In genomic region chr17:29669936-29670335, GRCm38 (mm10) we compare ENCODE assay signal across 13 mouse cellular contexts. TPM values are rescaled to one million over a fixed set of nuclear protein-coding genes. Genes with fewer than 3 reads are reported as not detected.
DNase-seq lines count a peak whose midpoint lies in the region; ATAC-seq lines count a peak whose summit lies in the region.
"Had no signal": no experiment of that assay in that cellular context is flagged by ENCODE, and none has a peak within 500 bp of the region (broad histone marks: within the 10 kb centered on the region; RNA-seq: fewer than 3 reads in every experiment).

No protein-coding gene starts in this region.

- no peaks in the 10 kb centered on the region for H3K27me3 ChIP-seq in intestine, embryonic 16.5 days (replicated peaks; ENCODE audit: control insufficient read depth, insufficient read depth, low read length)
- H3K27me3 ChIP-seq in kidney, embryonic 16.5 days (ENCODE audit: insufficient read depth, low read length) = no peaks in the 10 kb centered on the region

- H3K9ac ChIP-seq in intestine, embryonic 16.5 days (ENCODE audit: low read depth, low read length) = no peak overlapping the region
- no peak overlapping the region for H3K9ac ChIP-seq in kidney, embryonic 16.5 days (replicated peaks; ENCODE audit: low read length)

- no peaks in the 10 kb centered on the region for H3K9me3 ChIP-seq in intestine, embryonic 16.5 days (ENCODE audit: control insufficient read depth, low read length)
- H3K9me3 ChIP-seq in kidney, embryonic 16.5 days (ENCODE audit: low read length) = no peaks in the 10 kb centered on the region

- no peak overlapping the region for H3K4me3 ChIP-seq in intestine, embryonic 16.5 days (ENCODE audit: low read length)
- no peak overlapping the region for H3K4me3 ChIP-seq in kidney, embryonic 16.5 days (ENCODE audit: low read length)

- H3K4me2 ChIP-seq in intestine, embryonic 16.5 days (ENCODE audit: low read depth, low read length) = no peak overlapping the region
- H3K4me2 ChIP-seq in kidney, embryonic 16.5 days (replicated peaks; ENCODE audit: low read depth, low read length) = no peak overlapping the region

- no peak overlapping the region; the same call in 1 of the 2 replicates for H3K27ac ChIP-seq in intestine, embryonic 16.5 days (ENCODE audit: low read length)
- no peak overlapping the region for H3K27ac ChIP-seq in kidney, embryonic 16.5 days (ENCODE audit: low read length)
- H3K27ac ChIP-seq: macrophage had no signal

- H3K4me1 ChIP-seq in intestine, embryonic 16.5 days (ENCODE audit: control insufficient read depth, insufficient read depth, low read length) = peaks cover 2% of the 10 kb centered on the region; the same call in 1 of the 2 replicates
- H3K4me1 ChIP-seq in kidney, embryonic 16.5 days (ENCODE audit: insufficient read depth, low read length) = no peaks in the 10 kb centered on the region

- peak; percentile 28 for ATAC-seq in activated CD4-positive, CD25-positive, alpha-beta regulatory T cell, adult 4 months
- peak; percentile 86 for ATAC-seq in intestine, embryonic 16.5 days
- ATAC-seq in monocyte, adult 5-6 weeks (replicated peaks; ENCODE audit: insufficient number of reproducible peaks, low FRiP score, low TSS enrichment, poor library complexity, severe bottlenecking) = 0 out of 2 replicates have a peak, but pooled peaks have one; percentile 15
- ATAC-seq in kidney, embryonic 16.5 days (ENCODE audit: low FRiP score, low TSS enrichment) = no peak

- DNase-seq in adrenal gland, postnatal 14 days = peak; percentile 34
- DNase-seq in adrenal gland, adult 8-10 months = no peak
- DNase-seq in cerebellum, adult 18-20 months = no peak
- DNase-seq in neural tube, embryonic 10.5 days (ENCODE audit: extremely low spot score, low spot score) = no peak
- DNase-seq: heart, adult 18-20 months; heart, postnatal 4 days; kidney, adult 9 months; thymus, adult 18-20 months had no signal

- H3K36me3 ChIP-seq in intestine, embryonic 16.5 days (ENCODE audit: control insufficient read depth, insufficient read depth, low read length) = peaks cover 6% of the 10 kb centered on the region
- H3K36me3 ChIP-seq in kidney, embryonic 16.5 days (ENCODE audit: insufficient read depth, low read length) = peaks cover 30% of the 10 kb centered on the region

RNA-seq across cellular contexts. Expression of gene Cmtr1, which starts 9.5 kb away (rescaled TPM):
- 70.7 and 71.6 TPM in 2 replicates for total RNA-seq in adrenal gland, postnatal 14 days (2021)
- total RNA-seq in adrenal gland, adult 8-10 months (2022) = 100 to 1,000 TPM; 108 to 175 (median 150) TPM
- polyA plus RNA-seq in activated CD4-positive, CD25-positive, alpha-beta regulatory T cell, adult 4 months (2017; shearing (Covaris generic)) = 10 to 100 TPM; 68.2 to 93.5 TPM
- 85.9 and 92.7 TPM in 2 replicates for polyA plus RNA-seq in intestine, embryonic 16.5 days (2015; fragmentation: Nextera tagmentation; extraction: Ambion mirVana)
- total RNA-seq in monocyte, adult 5-6 weeks (2017) = 107 to 224 TPM (median 209 TPM) in 3 replicates
- 116 and 137 TPM in 2 replicates for polyA plus RNA-seq in kidney, embryonic 16.5 days (2015; fragmentation: Nextera tagmentation; extraction: Ambion mirVana)

RNA-seq across cellular contexts. Expression of gene Ccdc167, which starts 46.9 kb away (rescaled TPM):
- 12.7 and 13.9 TPM in 2 replicates for total RNA-seq in adrenal gland, postnatal 14 days (2021)
- 10 to 100 TPM; 11.0 to 18.0 (median 14.2) TPM for total RNA-seq in adrenal gland, adult 8-10 months (2022)
- polyA plus RNA-seq in activated CD4-positive, CD25-positive, alpha-beta regulatory T cell, adult 4 months (2017; shearing (Covaris generic)) = 1 to 10 TPM; 7.1 to 9.3 TPM
- 10.2 and 12.4 TPM in 2 replicates for polyA plus RNA-seq in intestine, embryonic 16.5 days (2015; fragmentation: Nextera tagmentation; extraction: Ambion mirVana)
- 4.7 to 14.6 TPM (median 5.0 TPM) in 3 replicates for total RNA-seq in monocyte, adult 5-6 weeks (2017)
- 12.5 and 13.7 TPM in 2 replicates for polyA plus RNA-seq in kidney, embryonic 16.5 days (2015; fragmentation: Nextera tagmentation; extraction: Ambion mirVana)

RNA-seq across cellular contexts. Expression of gene Gm28043, which starts 55.3 kb away (rescaled TPM):
- 3.2 and 3.3 TPM in 2 replicates for total RNA-seq in adrenal gland, postnatal 14 days (2021)
- 1 to 10 TPM; 3.1 to 8.1 (median 5.0) TPM for total RNA-seq in adrenal gland, adult 8-10 months (2022)
- polyA plus RNA-seq in activated CD4-positive, CD25-positive, alpha-beta regulatory T cell, adult 4 months (2017; shearing (Covaris generic)) = 1 to 10 TPM; 2.4 to 4.2 TPM
- 1.3 and 2.0 TPM in 2 replicates for polyA plus RNA-seq in intestine, embryonic 16.5 days (2015; fragmentation: Nextera tagmentation; extraction: Ambion mirVana)
- 17.9 to 20.7 TPM (median 20.5 TPM) in 3 replicates for total RNA-seq in monocyte, adult 5-6 weeks (2017)
- 2.5 TPM in 2 replicates for polyA plus RNA-seq in kidney, embryonic 16.5 days (2015; fragmentation: Nextera tagmentation; extraction: Ambion mirVana)

RNA-seq across cellular contexts. Expression of gene Rnf8, which starts 55.3 kb away (rescaled TPM):
- total RNA-seq in adrenal gland, postnatal 14 days (2021) = 41.5 and 45.4 TPM in 2 replicates
- 10 to 100 TPM; 49.0 to 66.1 (median 57.1) TPM for total RNA-seq in adrenal gland, adult 8-10 months (2022)
- 10 to 100 TPM; 18.4 to 24.2 TPM for polyA plus RNA-seq in activated CD4-positive, CD25-positive, alpha-beta regulatory T cell, adult 4 months (2017; shearing (Covaris generic))
- polyA plus RNA-seq in intestine, embryonic 16.5 days (2015; fragmentation: Nextera tagmentation; extraction: Ambion mirVana) = 51.0 and 55.9 TPM in 2 replicates
- 44.8 to 57.1 TPM (median 48.0 TPM) in 3 replicates for total RNA-seq in monocyte, adult 5-6 weeks (2017)
- polyA plus RNA-seq in kidney, embryonic 16.5 days (2015; fragmentation: Nextera tagmentation; extraction: Ambion mirVana) = 81.3 and 86.6 TPM in 2 replicates
